Mouse (Mus musculus) thymus, postnatal 25 days (tissue): ENCODE measurements around the gene Trmo.

Experiments
- DNase-seq: peaks from one replicate; pipeline ENCODE4 v3.0.0; 2022

Trmo gene

DNA sequence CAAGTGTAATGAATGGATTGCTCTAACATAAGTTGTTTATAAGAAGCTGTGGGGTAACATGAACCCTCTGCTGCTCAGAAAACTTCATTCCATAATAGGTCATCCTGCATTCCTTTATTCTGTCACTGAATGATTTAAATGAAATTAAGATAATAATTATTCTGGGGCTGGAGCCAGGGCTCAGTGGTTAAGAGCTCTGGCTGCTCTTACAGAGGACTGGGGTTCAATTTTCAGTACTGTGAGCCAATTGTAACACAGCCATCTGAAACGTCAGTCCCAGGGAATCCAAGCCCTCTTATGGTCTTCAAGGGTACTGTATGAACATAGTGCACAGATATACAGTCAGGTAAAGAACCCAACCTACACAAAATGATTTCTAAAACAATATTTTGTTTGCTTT is 53.4 kb downstream of the Trmo start:
- no peak for DNase-seq

- no peak for DNase-seq
Measured at GRCm38 (mm10) chr4:46328906-46329305, 60.3 kb downstream of the Trmo start.
